Mouse (Mus musculus): ENCODE measurements around the gene Map3k5.

Gene Map3k5

DNA sequence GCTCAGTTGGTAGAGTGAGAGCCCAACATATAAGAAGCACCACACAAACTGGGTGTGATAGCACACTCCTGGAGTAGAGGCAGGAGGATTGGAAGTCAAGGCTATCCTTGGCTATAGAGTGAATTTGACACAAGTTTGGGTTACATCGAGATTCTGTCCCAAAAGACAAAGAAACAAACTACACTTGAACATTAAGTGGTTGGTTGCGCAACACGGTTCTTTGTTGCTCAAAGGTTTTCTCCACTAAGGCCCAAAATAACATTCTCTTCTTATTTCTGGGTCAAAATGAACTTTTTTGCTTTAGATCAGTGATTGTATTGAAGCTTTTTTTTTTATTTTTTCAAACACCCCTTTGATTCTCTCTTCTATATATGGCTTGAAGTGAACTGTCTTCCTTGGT lies 75.7 kb downstream of the Map3k5 start:
- no peak for DNase-seq

DNA sequence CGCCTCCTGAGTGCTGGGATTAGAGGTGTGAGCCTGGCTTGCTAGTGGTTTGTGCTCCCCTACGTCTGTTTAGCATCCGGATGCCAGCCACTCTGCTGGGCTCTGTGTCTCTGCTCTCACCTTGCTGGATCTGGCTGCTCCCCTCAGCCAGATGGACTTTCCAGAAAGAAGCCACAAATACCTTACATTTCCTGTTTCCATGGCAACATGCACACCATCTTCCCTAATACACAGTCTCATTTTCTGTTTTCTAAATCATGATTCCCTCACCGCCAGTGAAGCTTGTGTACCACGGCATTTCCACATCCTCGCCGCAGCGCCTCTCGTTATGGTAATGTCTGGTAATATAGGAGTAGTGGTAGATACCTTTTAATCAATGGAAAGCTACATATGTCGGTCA lies 84.1 kb downstream of the Map3k5 start:
- no peak for DNase-seq

DNA sequence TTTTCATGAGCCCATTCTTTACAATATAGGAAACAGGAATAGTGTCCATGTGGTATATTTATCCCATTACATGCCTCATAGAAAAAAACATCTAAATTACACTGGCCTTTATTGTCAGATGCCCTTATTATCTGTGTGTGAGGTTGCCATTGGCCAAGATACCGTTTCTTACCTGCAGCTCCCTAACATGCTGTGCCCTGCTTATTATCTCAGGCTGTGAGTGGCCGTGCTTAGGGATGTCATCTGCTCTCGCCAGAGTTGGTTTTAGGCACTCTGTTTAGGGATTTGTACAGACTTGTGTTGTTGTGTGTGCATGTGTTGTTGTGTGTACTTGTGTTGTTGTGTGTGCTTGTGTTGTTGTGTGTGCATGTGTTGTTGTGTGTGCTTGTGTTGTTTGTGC lies 84.5 kb downstream of the Map3k5 start:
- no peak for DNase-seq

DNA sequence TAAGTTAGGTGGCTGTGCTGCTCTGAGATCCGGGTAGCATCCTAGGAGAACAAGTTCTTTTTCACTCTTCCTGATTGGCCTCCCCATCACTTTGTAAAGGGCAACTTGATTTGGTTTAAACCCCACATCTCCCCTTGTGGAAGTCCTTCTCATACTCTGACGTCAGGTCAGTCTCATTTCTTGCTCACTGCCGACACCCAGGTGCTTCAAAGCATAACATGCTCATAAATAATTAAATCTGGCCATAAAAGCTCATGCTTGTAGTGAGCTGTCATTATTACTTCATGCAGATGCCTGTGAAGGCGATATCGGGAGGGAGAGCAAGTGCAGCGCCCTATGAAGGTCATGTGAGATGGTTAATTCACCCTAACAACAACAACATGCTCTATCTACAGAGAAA lies 87.0 kb downstream of the Map3k5 start:
- no peak for DNase-seq

DNA sequence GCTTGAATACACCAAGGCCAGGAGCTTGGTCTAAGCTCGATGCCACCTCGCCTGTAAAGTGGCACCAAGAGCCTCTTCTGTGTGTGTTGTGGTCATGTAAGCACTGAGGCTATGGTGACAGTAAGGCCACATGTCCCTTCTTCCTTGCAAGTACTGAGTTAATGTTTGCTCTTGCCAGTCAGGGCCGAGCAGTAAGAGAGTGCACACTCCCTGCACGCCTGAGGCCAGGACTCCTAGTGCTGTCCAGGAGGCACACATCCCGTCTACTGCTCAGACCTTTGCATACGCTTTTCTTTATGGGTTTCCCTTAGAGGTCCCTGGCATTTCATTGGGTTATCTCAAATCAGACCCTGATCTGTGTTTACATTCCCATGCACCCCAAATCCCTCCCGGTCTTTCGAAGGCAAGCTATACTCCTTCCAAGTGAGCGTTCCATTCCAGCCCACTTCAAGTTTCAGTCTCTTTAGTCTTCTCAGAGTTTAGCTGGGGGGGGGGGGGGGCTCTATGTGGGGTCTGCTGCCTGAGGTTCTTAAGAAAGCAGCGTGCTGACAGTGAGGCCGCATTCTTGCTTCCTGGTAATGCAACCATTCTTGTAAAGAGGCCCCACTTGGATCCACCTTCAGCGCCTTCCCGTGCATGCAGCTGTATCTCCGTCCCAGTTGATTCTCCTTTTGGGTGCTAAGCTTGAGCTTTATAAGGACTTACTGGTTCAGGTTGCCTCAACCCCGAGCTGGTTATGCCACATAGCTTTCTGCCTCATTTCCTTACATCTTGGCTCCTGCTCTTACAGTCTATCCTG lies 87.6 kb downstream of the Map3k5 start:
- DNase-seq = no peak

DNA sequence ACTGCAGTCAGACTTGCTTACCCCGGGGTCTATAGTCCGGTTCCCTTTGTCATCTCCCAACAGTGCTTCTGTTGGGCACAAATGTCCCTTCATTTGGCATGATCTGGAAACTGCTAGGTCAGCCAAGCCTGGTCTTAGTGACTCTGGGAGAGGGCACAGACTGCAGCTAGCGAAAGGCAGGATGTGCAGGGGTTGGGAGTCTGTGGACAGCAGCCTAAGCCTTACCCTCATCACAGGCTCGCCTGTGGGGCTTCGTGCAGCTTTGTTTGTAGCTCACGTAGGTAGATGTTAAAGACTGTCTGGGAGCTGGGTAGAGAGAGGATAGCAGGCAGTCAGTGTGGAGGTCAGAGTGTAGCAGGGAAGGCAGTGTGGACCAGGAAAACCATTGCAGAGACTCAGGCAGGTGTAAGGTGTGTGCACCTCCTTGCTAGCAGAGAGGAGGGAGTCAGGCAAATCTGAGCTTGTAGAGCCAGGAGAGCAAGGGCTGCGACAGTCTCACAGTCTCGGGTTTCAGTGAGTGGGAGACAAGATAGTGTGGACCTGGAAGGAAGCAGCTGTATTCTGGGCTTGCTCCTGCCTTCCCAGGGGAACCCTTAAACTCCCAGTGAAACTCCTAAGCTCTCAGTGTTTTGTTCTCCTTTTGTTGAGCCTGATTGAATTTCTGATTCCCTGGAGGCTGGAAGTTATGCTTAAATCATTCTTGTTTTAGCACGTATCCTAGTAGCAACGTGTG lies 88.5 kb downstream of the Map3k5 start:
- no peak for DNase-seq

DNA sequence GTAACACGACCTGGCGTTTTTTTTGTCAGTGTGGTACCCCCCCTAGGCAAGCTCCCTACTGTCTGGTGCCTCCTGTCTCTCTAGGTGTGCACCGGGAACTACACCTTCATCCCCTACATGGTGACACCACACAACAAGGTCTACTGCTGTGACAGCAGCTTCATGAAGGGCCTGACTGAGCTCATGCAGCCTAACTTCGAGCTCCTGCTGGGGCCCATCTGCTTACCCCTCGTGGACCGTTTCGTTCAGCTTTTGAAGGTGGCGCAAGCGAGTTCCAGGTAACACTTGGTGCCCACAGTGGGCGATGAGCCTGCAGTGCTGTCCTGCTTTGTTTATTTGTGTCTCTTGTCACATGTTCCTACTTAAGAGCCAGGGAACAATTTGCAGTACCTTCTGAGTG lies 89.3 kb downstream of the Map3k5 start:
- DNase-seq = no peak

DNA sequence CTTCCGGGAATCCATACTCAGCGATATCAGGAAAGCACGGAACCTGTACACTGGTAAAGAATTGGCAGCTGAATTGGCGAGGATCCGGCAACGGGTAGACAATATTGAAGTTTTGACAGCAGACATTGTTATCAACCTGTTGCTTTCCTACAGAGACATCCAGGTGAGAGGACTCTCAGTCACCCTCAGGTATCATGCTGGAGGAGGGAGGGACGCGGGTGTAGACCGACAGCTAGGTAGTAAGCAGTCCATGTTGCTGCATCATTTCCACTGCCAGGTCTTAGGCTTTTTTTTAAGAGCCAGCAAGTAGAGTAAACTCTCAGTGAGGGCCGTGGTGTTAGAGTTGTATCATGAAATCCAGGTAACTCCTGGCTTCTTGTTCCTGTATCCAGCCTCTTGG lies 90.6 kb downstream of the Map3k5 start:
- DNase-seq = no peak

DNA sequence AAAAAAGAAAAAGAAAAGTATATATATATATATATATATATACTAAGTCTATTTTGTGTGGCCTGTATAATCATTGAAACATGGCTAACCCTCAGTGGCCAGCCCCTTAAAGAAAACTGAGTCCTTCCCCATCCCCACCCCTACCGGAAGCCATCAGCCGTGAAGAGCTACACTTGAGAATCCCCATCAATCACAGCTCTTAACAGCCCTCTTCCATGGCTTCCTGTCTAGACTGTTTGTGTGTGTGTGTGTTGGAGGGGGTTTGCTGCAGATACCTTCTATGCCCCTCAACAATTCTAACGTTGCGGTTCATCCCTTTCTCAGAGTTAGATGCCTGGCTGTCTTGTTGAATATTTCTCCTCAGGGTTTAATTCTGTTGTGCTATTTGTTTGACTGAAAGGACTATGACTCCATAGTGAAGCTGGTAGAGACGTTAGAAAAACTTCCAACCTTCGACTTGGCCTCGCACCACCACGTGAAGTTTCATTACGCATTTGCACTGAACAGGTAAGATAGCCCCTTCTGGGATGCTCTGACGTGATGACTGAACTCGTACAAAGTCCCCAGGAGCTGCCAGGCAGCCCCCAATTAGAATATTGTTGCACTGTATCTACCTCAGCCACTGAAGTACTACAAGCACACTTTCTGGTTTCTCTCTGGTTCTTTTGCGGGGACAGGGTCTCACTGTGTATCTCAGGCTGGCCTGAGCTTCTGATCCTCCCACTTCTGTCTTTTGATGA lies 91.7 kb downstream of the Map3k5 start:
- DNase-seq = no peak

DNA sequence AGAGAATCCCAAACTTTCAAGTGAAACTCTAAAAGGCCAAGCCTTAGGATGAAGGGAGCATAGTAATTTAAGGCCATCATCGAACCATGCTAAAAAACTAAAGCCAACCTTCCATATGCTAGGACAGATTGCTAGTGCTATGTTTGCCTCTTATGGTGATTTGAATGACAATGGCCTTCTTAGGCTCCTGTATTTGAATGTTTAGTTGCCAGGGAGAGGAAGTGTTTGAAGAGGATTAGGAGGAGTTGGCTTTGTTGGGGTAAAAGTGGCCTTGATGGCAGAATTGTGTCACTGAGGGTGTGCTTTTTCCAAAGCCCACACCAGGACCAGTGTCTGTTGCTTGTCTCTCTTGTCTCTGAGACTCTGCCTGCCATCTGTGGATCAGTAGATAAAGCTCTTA lies 96.4 kb downstream of the Map3k5 start:
- no peak for DNase-seq

DNA sequence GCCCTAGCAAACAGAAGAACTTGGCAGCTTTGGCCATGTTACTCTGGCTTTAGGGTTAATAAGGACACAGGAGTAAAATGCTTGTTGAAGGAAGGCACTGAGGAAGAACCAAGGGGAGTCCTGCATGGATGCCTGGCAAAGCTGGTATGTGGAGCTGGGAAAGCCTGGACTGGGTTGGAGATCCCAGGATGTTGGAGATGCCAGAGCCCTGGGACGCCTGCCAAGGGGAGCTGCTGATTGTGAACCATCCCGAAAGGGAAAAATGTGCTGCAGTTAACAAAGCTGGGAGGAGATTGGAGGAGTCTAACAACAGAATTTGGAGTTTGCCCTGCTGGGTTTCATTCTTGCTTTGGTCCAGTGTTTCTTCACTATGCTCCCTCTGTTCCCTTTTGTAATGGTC lies 97.7 kb downstream of the Map3k5 start:
- no peak for DNase-seq

DNA sequence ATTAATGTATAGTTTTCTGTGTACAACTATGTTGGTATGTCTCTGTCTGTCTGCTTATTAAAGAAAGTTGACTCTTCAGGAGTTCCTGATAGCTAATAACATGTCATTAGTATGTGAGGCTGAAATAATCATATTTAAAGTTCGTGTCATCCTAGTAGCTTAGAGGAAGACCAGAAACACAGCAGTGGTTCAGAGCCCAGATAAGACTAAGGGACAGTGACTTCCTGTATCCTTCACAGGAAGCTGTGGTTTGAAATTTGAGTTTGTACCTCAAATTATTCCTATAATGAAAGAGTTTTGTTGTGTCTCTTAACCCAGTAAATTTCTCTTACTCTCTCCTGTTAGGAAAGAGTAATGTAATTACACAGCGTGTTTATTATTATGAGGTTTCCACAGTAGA lies 102.1 kb downstream of the Map3k5 start:
- DNase-seq = no peak

DNA sequence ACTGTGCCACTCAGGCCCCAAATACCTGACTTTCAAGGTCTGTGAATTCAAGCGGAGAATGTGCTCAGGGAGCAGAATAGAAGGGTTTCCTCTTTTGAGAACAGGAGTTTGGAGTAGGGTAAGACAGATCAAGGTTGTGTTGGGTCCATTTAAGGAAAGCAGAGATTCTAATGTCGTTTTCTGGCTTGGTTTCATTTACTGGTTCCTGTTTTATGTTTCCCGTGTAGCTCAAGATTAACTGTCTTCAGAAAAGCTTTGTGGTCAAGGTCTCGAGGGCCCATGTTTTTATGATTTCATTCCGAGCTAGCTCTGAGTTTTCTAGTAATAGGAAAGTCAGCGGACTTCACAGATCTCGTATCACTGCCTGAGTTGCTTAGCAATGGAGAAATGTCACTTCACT lies 102.6 kb downstream of the Map3k5 start:
- DNase-seq = no peak

DNA sequence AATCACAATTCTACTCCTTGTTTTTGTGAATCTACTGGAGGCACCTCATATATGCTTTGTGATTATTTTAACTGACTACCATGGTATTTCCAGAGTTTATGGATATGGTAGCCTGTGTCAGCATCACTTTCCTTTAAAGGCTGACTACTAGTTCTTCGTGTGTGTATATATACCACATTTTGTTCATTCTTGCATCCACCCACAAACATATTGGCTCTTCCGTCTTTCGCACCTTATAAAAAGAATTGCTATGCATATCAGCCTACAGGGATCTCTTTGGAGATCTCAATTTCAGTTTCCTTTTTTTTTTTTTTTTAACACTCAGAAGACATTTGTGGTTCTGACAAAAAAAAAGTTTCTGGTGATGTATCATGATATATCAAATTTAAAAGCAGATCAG lies 105.3 kb downstream of the Map3k5 start:
- no peak for DNase-seq

DNA sequence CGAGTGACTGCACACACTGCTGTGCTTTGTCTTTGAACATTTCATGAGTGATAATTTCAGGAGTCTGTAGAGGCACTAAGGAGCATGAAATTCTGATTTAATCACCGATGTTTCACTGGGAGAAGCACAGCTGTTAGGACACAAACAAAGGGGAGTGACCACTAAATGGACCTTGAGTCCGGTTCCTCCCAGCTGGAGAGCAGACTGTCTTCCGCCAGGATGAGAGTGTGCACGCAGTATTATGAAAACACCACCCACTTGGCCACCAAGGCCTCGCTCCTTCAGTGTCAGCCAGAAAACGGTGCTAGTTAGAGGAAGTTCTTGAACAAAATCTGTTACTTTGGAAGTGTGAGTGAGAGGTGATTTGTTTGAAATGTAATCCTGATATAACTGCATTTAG lies 105.8 kb downstream of the Map3k5 start:
- no peak for DNase-seq

DNA sequence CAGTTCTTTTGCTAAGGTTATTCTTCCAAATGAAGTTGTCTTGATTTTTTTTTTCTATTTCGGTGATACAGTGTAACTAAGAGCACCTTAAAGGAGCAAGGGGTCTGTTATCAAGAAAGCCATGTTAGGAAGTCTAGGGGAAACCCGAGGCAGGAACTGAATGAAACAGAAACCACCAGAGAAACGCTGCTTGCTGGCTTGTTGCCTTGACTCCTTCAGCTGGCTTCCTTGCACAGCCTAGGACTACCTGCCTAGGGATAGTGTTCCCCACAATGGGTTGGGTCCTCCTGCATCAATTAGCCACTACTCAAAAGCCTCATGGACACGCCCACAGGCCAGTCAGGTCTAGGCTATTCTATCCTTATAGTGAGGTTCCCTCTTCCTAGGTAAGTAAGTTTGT lies 106.4 kb downstream of the Map3k5 start:
- no peak for DNase-seq

DNA sequence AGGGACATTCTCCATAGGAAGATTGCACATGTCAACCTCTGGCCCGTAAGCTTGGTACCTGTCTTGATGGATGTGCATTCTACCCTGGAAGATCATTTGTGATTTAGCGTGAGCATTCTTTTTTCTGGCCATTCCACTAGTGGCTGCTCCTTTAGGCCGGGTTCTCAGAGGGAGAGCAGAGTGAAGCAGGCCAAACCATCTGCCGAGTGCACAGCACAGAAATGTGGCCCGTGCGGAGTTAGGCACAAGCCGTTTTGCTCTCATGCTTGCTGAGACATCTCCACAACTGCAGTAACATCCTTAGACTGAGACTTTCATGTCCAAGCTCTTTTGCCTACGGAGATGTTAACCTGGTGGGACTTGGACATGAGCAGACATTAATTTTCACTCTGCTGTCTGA lies 107.8 kb downstream of the Map3k5 start:
- no peak for DNase-seq

DNA sequence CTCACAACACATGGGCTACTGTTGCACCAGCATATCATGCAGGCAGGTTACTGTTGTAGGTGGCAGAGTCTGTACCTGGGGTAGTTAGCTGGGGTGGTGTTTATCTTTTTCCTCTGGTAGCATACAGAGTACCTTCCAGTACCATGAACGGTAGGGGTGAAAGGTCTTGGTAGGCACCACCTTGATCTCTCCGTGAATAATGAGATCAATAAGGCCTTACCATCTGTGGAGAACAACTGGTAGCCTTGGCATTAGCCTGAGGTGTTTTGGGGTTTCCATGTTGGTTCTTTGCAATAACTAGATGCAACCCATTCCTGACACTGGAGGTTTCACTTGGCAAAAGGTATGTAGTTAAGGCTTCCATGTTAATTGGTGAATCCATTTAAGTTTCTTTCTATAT lies 109.8 kb downstream of the Map3k5 start:
- DNase-seq = no peak

DNA sequence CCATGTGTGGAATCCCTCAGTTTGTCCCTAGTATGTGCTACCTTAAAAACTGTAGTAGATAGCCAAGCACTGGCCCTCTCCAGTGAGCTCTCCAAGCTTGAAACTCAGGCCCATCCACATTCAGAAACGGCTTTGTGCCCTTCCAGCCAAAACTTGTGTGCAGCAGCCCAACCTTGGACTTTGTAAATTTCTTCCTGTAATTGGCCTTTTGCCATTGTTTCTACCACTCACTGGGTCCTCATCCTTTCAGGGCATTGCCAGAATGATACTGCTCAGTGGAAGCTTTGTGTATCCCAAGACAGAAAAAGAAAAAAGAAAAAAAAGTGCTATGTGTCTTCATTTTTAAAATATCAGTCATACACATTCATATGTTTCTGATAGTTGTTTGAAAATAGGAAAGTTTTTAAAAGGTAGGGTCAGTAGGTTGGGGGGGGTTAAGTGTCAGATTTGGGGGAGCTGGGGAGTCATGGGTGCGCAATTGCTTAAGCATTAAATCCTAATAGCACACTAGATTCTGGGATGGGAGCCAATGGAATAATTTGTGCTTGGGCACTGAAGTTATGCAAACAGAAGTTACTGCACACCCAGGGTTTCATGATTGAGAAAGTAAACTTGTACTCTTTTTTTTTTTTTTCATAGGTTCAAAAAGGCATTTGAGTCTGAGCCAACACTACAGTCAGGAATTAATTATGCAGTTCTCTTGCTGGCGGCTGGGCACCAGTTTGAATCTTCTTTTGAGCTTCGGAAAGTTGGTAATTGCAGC lies 111.6 kb downstream of the Map3k5 start:
- DNase-seq = no peak

DNA sequence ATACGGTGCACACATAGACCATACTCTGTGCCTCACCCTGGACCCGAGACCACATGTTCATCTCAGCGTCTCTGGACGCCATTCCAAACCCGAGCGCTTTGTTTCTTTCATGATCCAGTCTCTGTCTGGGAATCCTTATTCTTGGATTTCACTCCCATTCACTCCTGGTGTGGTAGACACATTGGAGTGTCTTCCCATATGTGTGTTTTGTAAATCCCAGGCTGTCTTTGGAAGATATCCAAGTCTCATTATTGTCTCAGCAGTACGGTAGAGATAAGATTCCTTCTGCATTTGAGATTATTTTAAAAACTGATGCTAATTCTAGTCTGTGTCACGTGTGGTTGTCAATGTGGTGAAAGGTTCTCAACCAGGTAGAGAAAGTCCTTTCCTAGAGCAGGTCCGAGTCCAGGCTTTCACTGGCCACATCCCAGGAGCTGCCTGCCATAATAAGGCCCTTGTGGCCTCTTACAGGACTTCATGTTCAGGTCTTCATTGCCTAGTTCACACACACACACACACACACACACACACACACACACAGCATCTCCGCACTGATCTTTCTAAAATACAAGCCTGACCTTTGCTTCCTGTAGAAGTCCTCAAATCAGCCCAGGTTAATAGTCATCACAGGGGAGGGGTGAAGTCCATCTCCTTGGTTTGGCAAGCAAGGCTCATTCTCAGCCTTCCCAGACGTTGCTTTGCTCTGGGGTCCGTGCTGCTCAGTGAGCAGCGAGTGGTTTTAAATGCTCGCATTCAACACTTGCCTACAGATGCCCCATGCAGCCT lies 122.8 kb downstream of the Map3k5 start:
- no peak for DNase-seq

DNA sequence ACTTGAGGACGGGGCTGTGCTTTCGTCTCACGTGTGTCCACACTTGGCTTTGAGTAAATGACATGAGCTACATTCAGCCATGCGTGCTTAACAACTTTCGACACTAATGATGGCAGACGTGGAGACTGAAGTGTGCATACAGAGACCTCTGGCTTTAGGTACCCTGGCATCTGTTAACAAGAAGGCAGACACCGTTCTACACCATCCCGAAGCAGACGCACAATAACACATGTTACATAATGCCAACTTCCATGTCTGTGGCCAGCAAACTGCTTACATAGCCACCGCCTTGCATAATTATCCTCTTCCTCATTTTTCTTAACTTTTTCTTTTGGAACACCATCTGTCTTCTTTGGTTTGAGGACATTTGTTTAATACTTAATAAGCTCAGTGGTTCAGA lies 123.8 kb downstream of the Map3k5 start:
- no peak for DNase-seq

DNA sequence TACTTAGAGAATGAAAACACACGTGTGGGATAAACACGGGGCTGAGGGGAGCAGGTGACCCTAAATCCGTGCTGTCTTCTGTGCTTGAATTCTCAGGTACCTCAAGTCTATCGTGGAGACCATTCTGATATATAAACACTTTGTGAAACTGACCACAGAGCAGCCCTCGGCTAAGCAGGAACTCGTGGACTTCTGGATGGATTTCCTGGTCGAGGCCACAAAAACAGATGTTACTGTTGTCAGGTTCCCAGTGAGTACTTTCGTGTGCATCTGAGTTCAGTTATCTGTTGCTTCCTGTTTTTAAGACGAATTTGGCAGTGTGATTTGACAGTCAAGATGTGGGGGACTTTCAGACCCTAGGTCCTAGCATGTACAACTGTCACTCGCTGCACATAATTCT lies 124.6 kb downstream of the Map3k5 start:
- DNase-seq = no peak

All from thymus, postnatal 36 days (tissue).